ENCODE assay signal across 9 mouse cellular contexts in the genomic region with DNA sequence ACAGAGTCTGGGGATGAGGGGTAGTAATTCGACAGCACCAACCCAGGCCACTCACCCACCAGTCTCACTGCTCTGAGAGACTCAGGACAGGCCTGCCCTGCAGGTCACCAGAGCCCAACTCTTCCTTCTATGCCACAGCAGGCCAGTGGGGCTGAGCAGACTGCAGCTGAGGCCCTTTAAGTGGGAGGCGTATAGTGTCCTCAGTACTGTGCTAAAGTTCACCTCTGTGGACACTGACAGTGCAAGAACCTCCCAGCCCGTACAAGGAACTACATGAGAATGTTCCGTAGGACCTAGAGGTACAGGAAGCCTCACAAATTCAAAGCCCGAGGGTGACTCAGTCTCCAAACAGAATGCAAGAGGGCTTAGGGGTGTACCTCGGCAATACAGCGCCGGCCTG.
A peak's percentile ranks its signal among the peaks of the same experiment; 100 is the strongest.
DNase-seq lines count a peak whose midpoint lies in the region; ATAC-seq and TF ChIP-seq lines count a peak whose summit lies in the region.
"Had no signal": no experiment of that assay in that cellular context is flagged by ENCODE, and none has a peak within 500 bp of the region (broad histone marks: within the 10 kb centered on the region; RNA-seq: fewer than 3 reads in every experiment).

No protein-coding gene starts in this region.

- no peak overlapping the region for H3K4me3 ChIP-seq in heart, embryonic 16.5 days (ENCODE audit: low read length)
- H3K4me3 ChIP-seq in embryonic facial prominence, embryonic 13.5 days: no peak overlapping the region
- H3K4me3 ChIP-seq in kidney, adult 2 months (ENCODE audit: insufficient read depth, low read depth, low read length): no peak overlapping the region
- no peak overlapping the region for H3K4me3 ChIP-seq in midbrain, embryonic 14.5 days (replicated peaks; ENCODE audit: low read depth, low read length)

- H3K27me3 ChIP-seq in heart, embryonic 16.5 days (ENCODE audit: control insufficient read depth, insufficient read depth, low read length): no peaks in the 10 kb centered on the region
- no peaks in the 10 kb centered on the region for H3K27me3 ChIP-seq in embryonic facial prominence, embryonic 13.5 days
- no peaks in the 10 kb centered on the region for H3K27me3 ChIP-seq in kidney, adult 2 months (replicated peaks; ENCODE audit: control insufficient read depth, insufficient read depth, low read length)
- no peaks in the 10 kb centered on the region for H3K27me3 ChIP-seq in midbrain, embryonic 14.5 days (ENCODE audit: control insufficient read depth, insufficient read depth, low read length)

- H3K9ac ChIP-seq in heart, embryonic 16.5 days (ENCODE audit: low read length): peak overlapping the region; percentile 28; the same call in 1 of the 2 replicates
- H3K9ac ChIP-seq in embryonic facial prominence, embryonic 13.5 days: 0 out of 2 replicates have a peak overlapping the region, but pooled peaks have one; percentile 58
- peak overlapping the region; percentile 67; the same call in 1 of the 2 replicates for H3K9ac ChIP-seq in midbrain, embryonic 14.5 days (replicated peaks; ENCODE audit: low read length)

- no peak for DNase-seq in heart, postnatal 25 days (ENCODE audit: low spot score)
- DNase-seq in kidney, adult 2 months: peak; percentile 77
- no peak for DNase-seq in midbrain, embryonic 14.5 days
- no peak for DNase-seq in left cerebral cortex, postnatal 36 days (ENCODE audit: low spot score in 2 of 2)
- DNase-seq in Muller cell, postnatal 12 days (ENCODE audit: inconsistent ontology term): no peak
- DNase-seq in gastrocnemius, postnatal 4 days (ENCODE audit: low spot score in 2 of 2): no peak
- DNase-seq: gastrocnemius, postnatal 14 days had no signal

- no peak for TF ChIP-seq POLR2A in kidney, adult 2 months (IDR thresholded peaks at IDR 0.05; ENCODE audit: low read depth, low read length)

- no peaks in the 10 kb centered on the region for H3K9me3 ChIP-seq in heart, embryonic 16.5 days (replicated peaks; ENCODE audit: control insufficient read depth, low read length)
- H3K9me3 ChIP-seq in embryonic facial prominence, embryonic 13.5 days: no peaks in the 10 kb centered on the region
- H3K9me3 ChIP-seq in midbrain, embryonic 14.5 days (ENCODE audit: control insufficient read depth, low read length): no peaks in the 10 kb centered on the region

- no peaks in the 10 kb centered on the region for H3K36me3 ChIP-seq in heart, embryonic 16.5 days (ENCODE audit: control insufficient read depth, insufficient read depth)
- no peaks in the 10 kb centered on the region for H3K36me3 ChIP-seq in embryonic facial prominence, embryonic 13.5 days
- H3K36me3 ChIP-seq in kidney, adult 2 months (ENCODE audit: control insufficient read depth, insufficient read depth, low read length): no peaks in the 10 kb centered on the region
- no peaks in the 10 kb centered on the region for H3K36me3 ChIP-seq in midbrain, embryonic 14.5 days (ENCODE audit: control insufficient read depth, insufficient read depth, low read length)

- intact Hi-C loops in heart, postnatal 25 days (cut with DNase I): no loop called here
- intact Hi-C loops in left cerebral cortex, postnatal 36 days (cut with DNase I): no loop called here

- WGBS in heart, embryonic 16.5 days: 69% methylated on average over 8 of the region's 8 CpGs
- WGBS in embryonic facial prominence, embryonic 13.5 days: 79% methylated on average over 8 of the region's 8 CpGs
- WGBS in kidney, adult 2 months: 62% methylated on average over 8 of the region's 8 CpGs
- 85% methylated on average over 8 of the region's 8 CpGs for WGBS in midbrain, embryonic 14.5 days

- peaks cover 58% of the 10 kb centered on the region for H3K4me1 ChIP-seq in heart, embryonic 16.5 days (ENCODE audit: control insufficient read depth, insufficient read depth, low read length)
- H3K4me1 ChIP-seq in embryonic facial prominence, embryonic 13.5 days: peaks cover 39% of the 10 kb centered on the region
- H3K4me1 ChIP-seq in kidney, adult 2 months (ENCODE audit: control insufficient read depth, insufficient read depth, low read length): peaks cover 42% of the 10 kb centered on the region
- peaks cover 33% of the 10 kb centered on the region for H3K4me1 ChIP-seq in midbrain, embryonic 14.5 days (ENCODE audit: control insufficient read depth, insufficient read depth, low read length)

- no peak overlapping the region for H3K4me2 ChIP-seq in heart, embryonic 16.5 days (ENCODE audit: low read depth, low read length)
- 0 out of 2 replicates have a peak overlapping the region, but pooled peaks have one; percentile 45 for H3K4me2 ChIP-seq in embryonic facial prominence, embryonic 13.5 days
- 0 out of 2 replicates have a peak overlapping the region, but pooled peaks have one; percentile 55 for H3K4me2 ChIP-seq in midbrain, embryonic 14.5 days (ENCODE audit: low read length)

- ATAC-seq in heart, embryonic 16.5 days (replicated peaks; ENCODE audit: extremely low read depth, insufficient read depth, low FRiP score): no peak
- ATAC-seq in embryonic facial prominence, embryonic 13.5 days (ENCODE audit: insufficient number of reproducible peaks, insufficient read depth, low FRiP score, low TSS enrichment, low read depth): no peak
- no peak for ATAC-seq in midbrain, embryonic 14.5 days (ENCODE audit: low FRiP score, low TSS enrichment)

- no peak for TF ChIP-seq CTCF in kidney, adult 2 months (conservative IDR thresholded peaks at IDR 0.05; ENCODE audit: insufficient read depth, insufficient read length, low read depth, low read length)

- peak overlapping the region; percentile 70 for H3K27ac ChIP-seq in heart, embryonic 16.5 days (ENCODE audit: low read length)
- peak overlapping the region; percentile 84 for H3K27ac ChIP-seq in embryonic facial prominence, embryonic 13.5 days
- peak overlapping the region; percentile 44 for H3K27ac ChIP-seq in kidney, adult 2 months (ENCODE audit: insufficient read depth, low read depth, low read length)
- peak overlapping the region; percentile 97 for H3K27ac ChIP-seq in midbrain, embryonic 14.5 days (replicated peaks; ENCODE audit: low read depth, low read length)

Comparison
In these comparisons a context has a peak if more than half of its experiments do, and no peak if none do; other contexts are left out.
1. H3K27ac ChIP-seq: peak in every context shown above with its lines; median percentile 97 in midbrain, embryonic 14.5 days; 84 in embryonic facial prominence, embryonic 13.5 days; 70 in heart, embryonic 16.5 days; 44 in kidney, adult 2 months.